8 mouse cellular contexts compared by ENCODE assay signal in the genomic region with DNA sequence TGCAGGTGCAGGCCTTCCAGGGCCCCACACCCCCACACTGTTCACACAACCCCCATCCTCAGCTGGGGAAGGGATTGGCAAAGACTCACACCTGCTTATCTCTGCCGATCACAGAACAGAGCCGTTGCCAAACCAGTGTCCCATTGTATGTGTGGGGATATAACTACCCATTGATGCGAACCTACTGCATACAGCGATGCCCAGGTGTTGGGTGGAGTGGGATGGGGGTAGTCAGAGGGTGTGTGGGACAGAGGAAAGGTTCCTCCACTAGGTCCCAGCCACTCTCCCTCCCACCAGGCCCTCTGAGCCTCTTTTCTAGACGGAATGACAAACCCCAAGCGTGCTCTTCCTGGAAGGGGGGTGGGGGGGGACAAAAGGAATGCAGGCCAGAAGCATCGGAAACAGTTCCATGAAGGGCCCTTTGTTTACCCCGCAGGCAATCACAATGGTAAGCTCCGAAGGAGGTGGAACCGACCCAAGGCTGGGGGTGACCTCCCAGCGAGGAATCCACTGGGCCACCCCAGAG. TPM values are rescaled to one million over a fixed set of nuclear protein-coding genes. Genes with fewer than 3 reads are reported as not detected.
A peak's percentile ranks its signal among the peaks of the same experiment; 100 is the strongest.
DNase-seq lines count a peak whose midpoint lies in the region; ATAC-seq and TF ChIP-seq lines count a peak whose summit lies in the region.
"Had no signal": no experiment of that assay in that cellular context is flagged by ENCODE, and none has a peak within 500 bp of the region (broad histone marks: within the 10 kb centered on the region; RNA-seq: fewer than 3 reads in every experiment).

Gene Cpsf4l (minus strand): TSS at position 287 of the 526 bp plus-strand sequence.

- 2% methylated on average over 11 of the region's 11 CpGs for WGBS in neural tube, embryonic 11.5 days
- WGBS in forebrain, embryonic 15.5 days, result 2% methylated on average over 11 of the region's 11 CpGs
- 28% methylated on average over 11 of the region's 11 CpGs for WGBS in liver, postnatal 0 days (ENCODE audit: insufficient replicate concordance)

- DNase-seq in neural tube, embryonic 11.5 days (ENCODE audit: low spot score), result peak; percentile 60
- DNase-seq in neural tube, embryonic 10.5 days (ENCODE audit: extremely low spot score, low spot score), result no peak
- no peak for DNase-seq in liver, postnatal 0 days
- peak; percentile 60 to 83 for DNase-seq in thymus, postnatal 36 days
- DNase-seq in cerebellum, postnatal 25 days, result no peak

- H3K9ac ChIP-seq in neural tube, embryonic 11.5 days (ENCODE audit: low read length), result peak within 1 kb of the TSS; percentile 49
- no peak within 1 kb of the TSS for H3K9ac ChIP-seq in forebrain, embryonic 15.5 days (replicated peaks)
- no peak within 1 kb of the TSS; the same call in 1 of the 2 replicates for H3K9ac ChIP-seq in liver, postnatal 0 days (replicated peaks)

- peak within 1 kb of the TSS; percentile 80 for H3K27ac ChIP-seq in neural tube, embryonic 11.5 days (ENCODE audit: low read depth, low read length)
- peak within 1 kb of the TSS; percentile 47; the same call in 1 of the 2 replicates for H3K27ac ChIP-seq in forebrain, embryonic 15.5 days (replicated peaks)
- H3K27ac ChIP-seq in liver, postnatal 0 days (ENCODE audit: low read depth), result peak within 1 kb of the TSS; percentile 7; the same call in 1 of the 2 replicates

- H3K4me1 ChIP-seq in neural tube, embryonic 11.5 days (ENCODE audit: control insufficient read depth, insufficient read depth, low read length), result peaks cover 19% of the 10 kb centered on the region
- peaks cover 17% of the 10 kb centered on the region for H3K4me1 ChIP-seq in forebrain, embryonic 15.5 days
- H3K4me1 ChIP-seq in liver, postnatal 0 days (ENCODE audit: insufficient read depth), result peaks cover 14% of the 10 kb centered on the region

- peak within 1 kb of the TSS; percentile 22; the same call in 1 of the 2 replicates for H3K4me2 ChIP-seq in neural tube, embryonic 11.5 days (ENCODE audit: low read depth)
- no peak within 1 kb of the TSS for H3K4me2 ChIP-seq in forebrain, embryonic 15.5 days (replicated peaks)
- no peak within 1 kb of the TSS for H3K4me2 ChIP-seq in liver, postnatal 0 days (ENCODE audit: low read depth, low read length)

- ATAC-seq in neural tube, embryonic 11.5 days (ENCODE audit: insufficient read depth, low FRiP score, low TSS enrichment), result peak; percentile 58
- ATAC-seq in forebrain, embryonic 15.5 days (replicated peaks), result 0 out of 2 replicates have a peak, but pooled peaks have one; percentile 26
- no peak; the same call in 1 of the 2 replicates for ATAC-seq in liver, postnatal 0 days
- no peak for ATAC-seq in granulocyte monocyte progenitor cell, adult 5-6 weeks (replicated peaks; ENCODE audit: poor library complexity, severe bottlenecking)

- TF ChIP-seq CTCF in liver, postnatal 0 days (IDR thresholded peaks at IDR 0.05; ENCODE audit: low read depth), result no peak

- 0 out of 2 replicates have a peak, but pooled peaks cover 3% of the 10 kb centered on the region for H3K27me3 ChIP-seq in neural tube, embryonic 11.5 days (ENCODE audit: control insufficient read depth, insufficient read depth, low read length)
- H3K27me3 ChIP-seq in forebrain, embryonic 15.5 days, result no peaks in the 10 kb centered on the region
- 0 out of 2 replicates have a peak, but pooled peaks cover 7% of the 10 kb centered on the region for H3K27me3 ChIP-seq in liver, postnatal 0 days (ENCODE audit: insufficient read depth, low read length)

- no peaks in the 10 kb centered on the region for H3K36me3 ChIP-seq in neural tube, embryonic 11.5 days (ENCODE audit: control insufficient read depth, insufficient read depth, low read length)
- H3K36me3 ChIP-seq in forebrain, embryonic 15.5 days, result no peaks in the 10 kb centered on the region
- no peaks in the 10 kb centered on the region for H3K36me3 ChIP-seq in liver, postnatal 0 days (replicated peaks; ENCODE audit: insufficient read depth, low read length)

- H3K4me3 ChIP-seq in neural tube, embryonic 11.5 days (ENCODE audit: low read depth, low read length), result no peak within 1 kb of the TSS
- no peak within 1 kb of the TSS for H3K4me3 ChIP-seq in forebrain, embryonic 15.5 days
- H3K4me3 ChIP-seq in liver, postnatal 0 days (ENCODE audit: low read depth, low read length), result no peak within 1 kb of the TSS

- H3K9me3 ChIP-seq in neural tube, embryonic 11.5 days (ENCODE audit: control insufficient read depth, low read length), result no peaks in the 10 kb centered on the region
- H3K9me3 ChIP-seq in forebrain, embryonic 15.5 days, result no peaks in the 10 kb centered on the region
- no peaks in the 10 kb centered on the region for H3K9me3 ChIP-seq in liver, postnatal 0 days (ENCODE audit: low read length)

- no peak for TF ChIP-seq EP300 in liver, postnatal 0 days (IDR thresholded peaks at IDR 0.05; ENCODE audit: low read depth)

RNA-seq across cellular contexts. Expression of gene Cpsf4l, which starts in this region (rescaled TPM):
- 0.26 and 0.50 TPM in 2 replicates for polyA plus RNA-seq in neural tube, embryonic 11.5 days (2014; fragmentation: Nextera tagmentation; extraction: Ambion mirVana)
- polyA plus RNA-seq in forebrain, embryonic 15.5 days (2015; fragmentation: Nextera tagmentation; extraction: Ambion mirVana), result 0.18 and 0.38 TPM in 2 replicates
- polyA plus RNA-seq in liver, postnatal 0 days (2015; fragmentation: Nextera tagmentation; extraction: Ambion mirVana), result 0.38 and 0.46 TPM in 2 replicates
- total RNA-seq in granulocyte monocyte progenitor cell, adult 5-6 weeks (2014; fragmentation: Nextera tagmentation), result not detected in 2 replicates
- not detected in 2 replicates for total RNA-seq in granulocyte monocyte progenitor cell, adult 5-6 weeks (2017)
- total RNA-seq: common myeloid progenitor, adult 5-6 weeks had no signal

Comparison
In these comparisons a context has a peak if more than half of its experiments do, and no peak if none do; other contexts are left out.
1. Peak in DNase-seq, ATAC-seq, H3K27ac ChIP-seq, H3K9ac ChIP-seq and H3K4me2 ChIP-seq in neural tube, embryonic 11.5 days; RNA of the gene not detected or under 1 TPM.
2. Peak in ATAC-seq and H3K27ac ChIP-seq in forebrain, embryonic 15.5 days; RNA of the gene not detected or under 1 TPM.
3. DNase-seq: peak in thymus, postnatal 36 days (2 of 2); none in neural tube, embryonic 10.5 days (single experiment), liver, postnatal 0 days (single experiment) and cerebellum, postnatal 25 days (0 of 2).
4. H3K27ac ChIP-seq: peak in every context shown above with its lines; median percentile 80 in neural tube, embryonic 11.5 days; 47 in forebrain, embryonic 15.5 days; 7 in liver, postnatal 0 days.